Mouse (Mus musculus) forebrain, embryonic 12.5 days (tissue): ENCODE data around the gene Chrna5. TPM values are rescaled to one million over a fixed set of nuclear protein-coding genes. Genes with fewer than 3 reads are reported as not detected.

ENCODE experiments used
- ATAC-seq: fragments of 200-750 bp; cut with Nextera tagmentation; 2 replicates; pipeline ENCODE4 v1.8.0; 2017; ENCODE audit warnings: moderate TSS enrichment; ENCODE audit not compliant: low FRiP score
- H3K27ac ChIP-seq: fragments of 300-500 bp; sonication (generic); 2 replicates; pipeline ENCODE4 v1.5.1; 2016; ENCODE audit warnings: mild to moderate bottlenecking
- H3K27me3 ChIP-seq: fragments of 300-500 bp; sonication (generic); 2 replicates; pipeline ENCODE4 v1.6.1; 2016; ENCODE audit warnings: mild to moderate bottlenecking
- H3K36me3 ChIP-seq: fragments of 300-500 bp; sonication (generic); replicated peaks from 2 replicates; pipeline ENCODE4 v1.6.1; 2016; ENCODE audit warnings: mild to moderate bottlenecking
- H3K4me1 ChIP-seq: fragments of 300-500 bp; sonication (generic); 2 replicates; pipeline ENCODE4 v1.6.1; 2016
- H3K4me2 ChIP-seq: fragments of 300-500 bp; sonication (generic); 2 replicates; pipeline ENCODE4 v1.6.1; 2016; ENCODE audit warnings: mild to moderate bottlenecking, moderate library complexity
- H3K4me3 ChIP-seq: fragments of 300-500 bp; sonication (generic); replicated peaks from 2 replicates; pipeline ENCODE4 v1.5.1; 2016; ENCODE audit warnings: mild to moderate bottlenecking
- H3K9ac ChIP-seq: fragments of 300-500 bp; sonication (generic); 2 replicates; pipeline ENCODE4 v1.6.1; 2016; ENCODE audit warnings: mild to moderate bottlenecking
- H3K9me3 ChIP-seq: fragments of 300-500 bp; sonication (generic); 2 replicates; pipeline ENCODE4 v1.6.1; 2016
- WGBS: fragments of 180-500 bp; shearing (Covaris S2); methylation state at CpG from one replicate; pipeline ENCODE4 v1.1.7; 2016; 5-methylcytosine and 5-hydroxymethylcytosine counted together
- polyA plus RNA-seq: library from polyadenylated mRNA; unstranded; fragments of >200 nt; fragmentation: Nextera tagmentation; extraction: Ambion mirVana; gene quantifications from 2 replicates; pipeline ENCODE4 v1.2.1, GENCODE M21; 2016

The Chrna5 gene
- polyA plus RNA-seq, 1 experiment from 2014 or later, result 1.6 TPM

DNA sequence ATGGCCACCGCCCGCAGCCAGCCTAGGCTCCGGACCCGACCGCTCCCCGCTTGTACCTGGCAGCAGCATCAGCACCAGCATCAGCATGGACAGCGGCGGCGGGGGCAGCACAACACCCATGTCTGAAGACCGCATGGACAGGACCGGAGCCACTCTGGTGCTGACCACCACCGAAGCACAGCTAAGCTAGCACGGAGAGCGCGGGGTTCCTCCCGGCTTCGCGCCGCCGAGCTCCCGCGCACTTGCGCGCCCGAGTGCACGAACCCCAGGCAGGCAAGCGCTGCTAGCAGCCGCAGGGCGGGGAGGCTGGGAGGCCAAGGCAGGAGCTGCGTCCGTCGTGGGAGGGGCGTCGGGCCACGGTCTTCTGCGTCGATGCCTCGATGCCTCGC, 45.6 kb downstream of the Chrna5 start, which contains the start of gene Chrna3:
Chrna3 (minus strand) TSS at position 288 of the 389 bp plus-strand sequence.
- H3K4me1 ChIP-seq, result peaks cover 20% of the 10 kb centered on the region
- H3K4me3 ChIP-seq, result peak within 1 kb of the TSS; percentile 46
- no peaks in the 10 kb centered on the region for H3K9me3 ChIP-seq
- no peak within 1 kb of the TSS for H3K27ac ChIP-seq
- peaks cover 45% of the 10 kb centered on the region for H3K27me3 ChIP-seq
- peak; percentile 72 for ATAC-seq
- peak within 1 kb of the TSS; percentile 53 for H3K9ac ChIP-seq
- H3K4me2 ChIP-seq, result peak within 1 kb of the TSS; percentile 81
- WGBS, result under 1% methylated on average over 39 of the region's 39 CpGs
- H3K36me3 ChIP-seq, result no peaks in the 10 kb centered on the region

DNA sequence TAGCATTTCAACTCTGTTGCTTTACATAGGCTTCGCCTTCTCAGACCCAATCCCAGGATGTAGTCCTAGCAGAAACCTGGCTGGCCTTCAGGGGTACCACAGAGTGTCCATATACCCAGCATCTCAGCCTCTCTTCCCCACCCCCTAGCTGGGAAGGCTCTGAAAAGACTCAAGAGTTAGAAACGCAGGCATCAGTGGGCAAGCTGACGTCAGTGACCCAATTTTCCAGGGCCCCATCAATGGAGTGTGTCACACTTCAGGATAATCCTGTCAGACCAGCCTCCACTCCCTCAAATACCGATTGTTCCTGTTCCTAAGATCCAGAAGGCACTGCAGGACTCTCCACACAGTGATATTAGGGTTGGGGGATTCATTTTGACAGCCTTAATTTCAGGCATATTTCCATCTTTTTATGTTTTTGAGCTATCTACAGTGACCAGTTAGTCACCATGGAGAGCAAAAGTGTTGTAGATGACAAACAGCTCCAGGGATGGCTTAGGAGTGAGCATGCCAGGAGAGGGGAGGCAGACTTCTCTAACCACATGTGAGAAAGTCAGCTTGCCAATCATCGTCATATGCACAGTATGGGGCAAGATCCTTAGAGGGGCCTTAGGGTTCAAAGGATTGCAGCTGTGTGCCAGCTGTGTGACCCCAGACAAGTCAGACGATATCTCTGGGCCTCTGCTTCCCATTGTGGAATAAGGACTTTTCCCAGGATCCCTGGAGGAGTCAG, 50.9 kb downstream of the Chrna5 start:
- H3K27ac ChIP-seq, result no peak overlapping the region
- H3K27me3 ChIP-seq, result peaks cover 16% of the 10 kb centered on the region
- no peak overlapping the region for H3K4me2 ChIP-seq
- no peaks in the 10 kb centered on the region for H3K9me3 ChIP-seq
- H3K36me3 ChIP-seq, result no peaks in the 10 kb centered on the region
- peaks cover 13% of the 10 kb centered on the region; the same call in 1 of the 2 replicates for H3K4me1 ChIP-seq
- WGBS, result 40% methylated on average over 6 of the region's 6 CpGs
- H3K9ac ChIP-seq, result no peak overlapping the region
- ATAC-seq, result no peak
- no peak overlapping the region for H3K4me3 ChIP-seq

DNA sequence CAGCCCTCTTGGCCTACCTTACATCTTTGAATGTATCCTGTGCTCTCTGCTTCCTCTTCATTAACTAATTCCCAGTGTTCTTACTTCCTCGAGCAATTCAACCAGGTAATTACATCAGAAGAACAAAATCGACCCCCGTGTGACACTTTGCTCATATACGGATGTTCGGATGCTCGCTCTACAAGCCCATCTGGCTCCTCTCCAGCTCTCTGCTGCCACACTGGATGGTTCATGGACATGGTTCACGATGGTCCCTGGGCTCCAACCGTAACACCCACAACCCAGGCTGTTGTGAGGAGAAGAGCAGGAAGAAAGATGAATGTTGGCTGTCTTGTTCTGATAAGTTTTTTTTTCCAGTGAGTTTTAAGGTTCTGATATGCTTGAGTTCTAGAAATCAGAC, 58.3 kb downstream of the Chrna5 start:
- Histone ChIP-seq H3K4me1 (peaks cover 4% of the 10 kb centered on the region; the same call in 1 of the 2 replicates), H3K27ac (no peak overlapping the region), H3K4me2 (no peak overlapping the region), H3K4me3 (no peak overlapping the region), H3K9ac (no peak overlapping the region), H3K36me3 (no peaks in the 10 kb centered on the region), H3K27me3 (no peaks in the 10 kb centered on the region), H3K9me3 (no peaks in the 10 kb centered on the region)
- no peak for ATAC-seq
- WGBS, result 78% methylated on average over 8 of the region's 8 CpGs

DNA sequence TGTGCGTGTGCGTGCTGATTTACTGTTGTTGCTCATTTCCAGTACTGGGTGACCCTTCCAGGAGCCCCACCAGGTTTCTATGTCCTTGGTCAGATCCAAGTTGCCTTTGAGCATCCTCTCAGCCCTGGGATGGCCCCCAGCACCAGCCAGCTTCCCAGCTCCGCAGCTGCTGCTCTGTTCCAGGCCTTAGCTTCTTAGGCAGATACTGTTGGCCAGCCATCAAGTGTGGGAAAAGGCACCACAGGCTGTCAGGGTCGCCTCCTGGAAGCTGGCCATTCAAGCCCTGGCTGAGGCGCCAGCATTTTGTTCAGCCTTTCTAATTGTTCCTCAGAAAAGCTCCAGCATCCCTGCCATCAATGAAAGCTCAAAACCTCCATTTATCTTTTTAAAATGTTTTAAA, 59.3 kb downstream of the Chrna5 start:
- H3K4me1 ChIP-seq, result peaks cover 9% of the 10 kb centered on the region; the same call in 1 of the 2 replicates
- no peak overlapping the region for H3K9ac ChIP-seq
- H3K9me3 ChIP-seq, result no peaks in the 10 kb centered on the region
- no peak overlapping the region for H3K4me2 ChIP-seq
- WGBS, result 68% methylated on average over 5 of the region's 5 CpGs
- H3K27me3 ChIP-seq, result no peaks in the 10 kb centered on the region
- no peak overlapping the region for H3K4me3 ChIP-seq
- no peaks in the 10 kb centered on the region for H3K36me3 ChIP-seq
- no peak overlapping the region for H3K27ac ChIP-seq
- no peak for ATAC-seq

DNA sequence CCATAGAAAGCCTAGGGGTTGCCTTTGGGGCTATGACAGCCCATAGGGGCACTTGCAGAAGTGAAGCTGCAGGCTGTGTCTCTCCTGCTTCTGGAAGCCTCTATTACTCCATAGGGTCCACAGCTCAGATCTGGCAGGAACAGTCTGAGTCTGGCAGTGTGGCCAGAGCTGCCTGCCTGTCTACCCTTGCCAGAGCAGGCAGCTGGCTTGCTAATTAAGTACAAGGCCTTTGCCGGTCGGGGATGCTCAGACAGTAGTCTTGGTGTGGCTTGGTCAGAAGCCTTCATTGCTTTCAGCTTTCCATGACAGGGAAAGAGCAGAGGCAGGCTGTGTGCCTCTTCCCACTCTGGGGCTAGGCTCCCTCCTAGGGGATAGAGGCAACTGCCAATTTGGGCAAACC, 60.7 kb downstream of the Chrna5 start:
- H3K4me1 ChIP-seq, result peaks cover 9% of the 10 kb centered on the region; the same call in 1 of the 2 replicates
- H3K36me3 ChIP-seq, result no peaks in the 10 kb centered on the region
- no peak overlapping the region for H3K4me2 ChIP-seq
- WGBS, result 66% methylated on average over 2 of the region's 2 CpGs
- no peak for ATAC-seq
- no peak overlapping the region for H3K9ac ChIP-seq
- 0 out of 2 replicates have a peak, but pooled peaks cover 7% of the 10 kb centered on the region for H3K27me3 ChIP-seq
- no peak overlapping the region for H3K27ac ChIP-seq
- H3K4me3 ChIP-seq, result no peak overlapping the region
- no peaks in the 10 kb centered on the region for H3K9me3 ChIP-seq

DNA sequence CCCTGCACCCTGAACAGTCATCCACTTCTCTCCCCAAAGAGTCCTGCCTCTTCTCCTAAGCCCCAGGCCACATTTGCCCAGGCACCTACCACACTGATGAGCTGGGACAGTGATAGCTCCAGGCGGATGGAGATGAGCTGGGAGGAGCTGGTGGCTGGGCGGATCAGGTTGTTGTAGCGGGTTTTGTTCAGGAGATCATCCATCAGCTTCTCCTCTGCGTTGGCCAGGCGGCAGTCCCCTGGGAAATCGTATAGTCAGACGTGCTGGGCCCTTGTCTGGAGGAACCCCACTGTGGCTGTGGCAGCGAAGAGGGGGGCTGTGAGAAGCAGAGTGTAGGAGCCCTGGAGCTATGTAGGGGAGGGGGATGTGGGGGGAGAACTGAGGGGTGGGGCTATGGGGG, 63.0 kb downstream of the Chrna5 start:
- Histone ChIP-seq H3K27ac (no peak overlapping the region), H3K4me3 (no peak overlapping the region), H3K4me1 (peaks cover 18% of the 10 kb centered on the region; the same call in 1 of the 2 replicates), H3K36me3 (no peaks in the 10 kb centered on the region), H3K9ac (no peak overlapping the region), H3K9me3 (no peaks in the 10 kb centered on the region), H3K27me3 (peaks cover 24% of the 10 kb centered on the region), H3K4me2 (peak overlapping the region; percentile 13; the same call in 1 of the 2 replicates)
- 14% methylated on average over 8 of the region's 8 CpGs for WGBS
- ATAC-seq, result peak; percentile 13; the same call in 1 of the 2 replicates

DNA sequence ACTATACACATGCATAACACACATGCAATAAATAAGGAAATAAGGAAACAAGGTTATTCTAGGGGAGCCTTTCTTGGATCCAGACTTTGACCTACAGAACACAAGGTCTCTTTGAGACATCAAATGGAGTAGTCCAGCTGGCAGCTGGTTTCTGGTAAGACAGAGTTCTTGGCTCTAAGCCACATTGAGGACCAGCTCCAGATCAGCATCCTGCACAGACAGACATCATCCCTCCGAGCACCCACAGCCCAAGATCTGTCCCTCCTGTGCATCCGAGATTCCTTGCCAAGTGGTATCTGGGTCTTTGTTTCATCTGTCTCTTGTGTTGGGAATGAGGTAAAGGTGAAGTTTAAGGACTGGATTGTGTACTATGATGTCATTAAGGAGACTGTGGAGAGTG, 64.3 kb downstream of the Chrna5 start:
- 74% methylated on average over 2 of the region's 2 CpGs for WGBS
- ATAC-seq, result no peak
- H3K4me3 ChIP-seq, result no peak overlapping the region
- H3K36me3 ChIP-seq, result no peaks in the 10 kb centered on the region
- no peaks in the 10 kb centered on the region for H3K9me3 ChIP-seq
- no peak overlapping the region for H3K9ac ChIP-seq
- H3K27me3 ChIP-seq, result peaks cover 24% of the 10 kb centered on the region
- no peak overlapping the region for H3K4me2 ChIP-seq
- no peak overlapping the region for H3K27ac ChIP-seq
- H3K4me1 ChIP-seq, result peaks cover 20% of the 10 kb centered on the region; the same call in 1 of the 2 replicates

DNA sequence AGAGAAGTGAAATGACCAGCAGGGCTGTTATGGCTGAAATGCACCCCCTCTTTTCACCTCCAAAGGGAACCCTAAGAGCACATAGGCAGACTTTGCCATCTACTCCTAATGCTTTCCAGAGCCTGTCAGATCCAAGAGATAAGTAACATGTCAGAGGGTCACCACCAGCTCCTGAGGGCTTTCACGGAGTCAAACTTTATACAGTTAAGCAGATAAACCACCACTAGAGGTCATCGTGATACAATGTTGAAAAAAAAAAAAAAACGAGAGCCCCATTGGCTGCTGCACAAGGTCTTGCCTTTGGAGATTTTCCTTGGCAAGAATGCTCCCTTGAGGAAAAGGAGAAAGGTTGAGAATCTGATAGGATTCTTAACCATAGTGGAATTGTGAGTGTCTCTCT, 66.1 kb downstream of the Chrna5 start:
- peaks cover 20% of the 10 kb centered on the region; the same call in 1 of the 2 replicates for H3K4me1 ChIP-seq
- H3K4me3 ChIP-seq, result no peak overlapping the region
- ATAC-seq, result no peak
- no peak overlapping the region for H3K27ac ChIP-seq
- H3K9me3 ChIP-seq, result no peaks in the 10 kb centered on the region
- 4% methylated on average over 3 of the region's 3 CpGs for WGBS
- H3K4me2 ChIP-seq, result no peak overlapping the region
- H3K27me3 ChIP-seq, result peaks cover 24% of the 10 kb centered on the region
- H3K9ac ChIP-seq, result no peak overlapping the region
- no peaks in the 10 kb centered on the region for H3K36me3 ChIP-seq

DNA sequence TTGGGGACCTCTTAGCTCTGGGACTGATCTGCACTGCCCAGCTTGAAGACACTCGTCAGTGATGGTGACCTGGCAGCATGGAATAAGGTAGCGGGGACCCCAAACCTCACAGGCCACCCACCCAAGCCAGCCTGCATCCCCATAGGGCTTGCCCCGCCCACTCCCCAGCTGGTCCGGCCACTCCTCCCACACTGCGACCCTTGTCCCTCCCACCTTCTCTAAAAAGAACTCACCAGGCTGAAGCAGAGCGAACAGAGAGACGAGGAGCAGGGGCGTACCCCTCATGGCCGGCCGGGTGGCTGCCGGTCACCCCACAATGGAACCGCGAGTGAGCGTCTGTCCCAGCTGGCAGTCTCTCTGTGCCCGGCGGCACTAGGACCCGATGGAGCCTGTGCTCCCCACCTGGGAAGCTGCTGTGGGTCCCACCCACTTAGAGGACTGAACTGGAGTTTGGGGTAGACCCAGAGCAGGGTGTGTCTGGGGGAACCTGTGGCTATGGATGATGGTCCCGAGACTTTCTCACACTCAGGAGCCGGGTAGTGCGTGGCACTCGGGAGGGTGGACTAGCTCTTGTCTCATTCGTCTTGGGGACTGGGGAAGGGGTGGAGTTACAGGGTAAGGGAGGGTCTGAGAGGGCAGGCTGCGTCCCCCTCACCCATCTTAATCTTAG, 67.7 kb downstream of the Chrna5 start, which contains the start of gene Chrnb4:
Chrnb4 (minus strand) TSS at position 569 of the 670 bp plus-strand sequence.
- peak within 1 kb of the TSS; percentile 88 for H3K4me2 ChIP-seq
- peak; percentile 71 for ATAC-seq
- no peaks in the 10 kb centered on the region for H3K9me3 ChIP-seq
- peaks cover 20% of the 10 kb centered on the region; the same call in 1 of the 2 replicates for H3K4me1 ChIP-seq
- no peak within 1 kb of the TSS for H3K27ac ChIP-seq
- peak within 1 kb of the TSS; percentile 52 for H3K9ac ChIP-seq
- H3K4me3 ChIP-seq, result peak within 1 kb of the TSS; percentile 49
- H3K36me3 ChIP-seq, result no peaks in the 10 kb centered on the region
- H3K27me3 ChIP-seq, result peaks cover 24% of the 10 kb centered on the region
- under 1% methylated on average over 23 of the region's 23 CpGs for WGBS

DNA sequence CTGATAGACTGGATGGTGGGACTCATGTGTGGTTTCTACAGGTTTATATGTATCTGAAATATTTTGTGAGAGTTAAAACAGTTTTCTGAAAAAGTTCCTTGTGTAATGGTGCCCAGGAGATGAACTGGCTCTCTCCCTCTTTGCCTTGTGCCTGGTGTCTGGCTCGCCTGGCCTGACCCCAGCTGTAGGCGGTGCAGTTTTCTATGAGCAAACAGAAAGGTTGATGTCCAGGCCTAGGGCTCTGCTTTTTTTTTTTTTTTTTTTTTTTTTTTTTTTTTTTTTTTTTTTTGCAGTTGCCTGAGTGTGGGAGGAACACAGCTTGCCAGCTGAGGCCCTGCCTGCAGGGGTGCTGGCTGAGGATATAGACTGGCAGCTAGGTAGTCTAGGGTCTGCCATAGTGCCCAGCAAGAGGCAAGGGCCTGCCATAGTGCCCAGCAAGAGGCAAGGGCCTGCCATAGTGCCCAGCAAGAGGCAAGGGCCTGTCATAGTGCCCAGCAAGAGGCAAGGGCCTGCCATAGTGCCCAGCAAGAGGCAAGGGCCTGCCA, 74.8 kb downstream of the Chrna5 start:
- no peaks in the 10 kb centered on the region for H3K36me3 ChIP-seq
- H3K9ac ChIP-seq, result no peak overlapping the region
- ATAC-seq, result no peak
- H3K27ac ChIP-seq, result no peak overlapping the region
- WGBS, result 75% methylated on average over 2 of the region's 2 CpGs
- H3K9me3 ChIP-seq, result no peaks in the 10 kb centered on the region
- no peaks in the 10 kb centered on the region for H3K4me1 ChIP-seq
- no peak overlapping the region for H3K4me3 ChIP-seq
- no peaks in the 10 kb centered on the region for H3K27me3 ChIP-seq
- H3K4me2 ChIP-seq, result no peak overlapping the region
